Mouse (Mus musculus) ES-E14 (cell line): ENCODE results near the gene Nudt7. TPM values are rescaled to one million over a fixed set of nuclear protein-coding genes. Genes with fewer than 3 reads are reported as not detected.

Experiments used
- DNase-seq: peaks from one replicate; pipeline ENCODE4 v3.0.0-alpha.2; 2013; ENCODE audit warnings: low read depth, low spot score
- H3K27ac ChIP-seq: 2 replicates; pipeline ENCODE4 v1.5.1; 2012; ENCODE audit warnings: low read depth, mild to moderate bottlenecking, low read length, moderate library complexity, mixed read lengths; ENCODE audit not compliant: poor library complexity, insufficient read depth, severe bottlenecking
- H3K36me3 ChIP-seq: 2 replicates; pipeline ENCODE4 v1.6.1; 2012; ENCODE audit warnings: mild to moderate bottlenecking, low read length, moderate library complexity, mixed read lengths; ENCODE audit not compliant: control insufficient read depth, poor library complexity, insufficient read depth, severe bottlenecking
- H3K4me1 ChIP-seq, 2 experiments: fragments of 150-350 bp in 1 of 2; sonication (generic) in 1 of 2; 2 replicates each; pipeline ENCODE4 v1.6.1; 2012; ENCODE audit warnings: low read length in 2 of 2, mild to moderate bottlenecking in 1 of 2, mixed read lengths in 1 of 2; ENCODE audit not compliant: control insufficient read depth in 2 of 2, insufficient read depth in 2 of 2, poor library complexity in 1 of 2
- H3K4me3 ChIP-seq, 2 experiments: fragments of 150-350 bp in 1 of 2; sonication (generic) in 1 of 2; 2 replicates each; pipeline ENCODE4 v1.5.1; 2012; ENCODE audit warnings: low read length in 2 of 2, low read depth in 1 of 2, mild to moderate bottlenecking in 1 of 2, mixed read lengths in 1 of 2; ENCODE audit not compliant: insufficient read depth in 1 of 2, poor library complexity in 1 of 2, severe bottlenecking in 1 of 2
- H3K9ac ChIP-seq: 2 replicates; pipeline ENCODE4 v1.6.1; 2012; ENCODE audit warnings: low read depth, mild to moderate bottlenecking, low read length, mixed read lengths; ENCODE audit not compliant: poor library complexity, insufficient read depth, severe bottlenecking
- H3K9me3 ChIP-seq: fragments of 150-350 bp; sonication (generic); 2 replicates; pipeline ENCODE4 v1.6.1; 2012; ENCODE audit warnings: low read depth, mild to moderate bottlenecking, low read length; ENCODE audit not compliant: control insufficient read depth, insufficient read depth
- CHD2 ChIP-seq: IDR thresholded peaks from 2 replicates; pipeline ENCODE4 v1.6.1; 2014; ENCODE audit warnings: mild to moderate bottlenecking, low read depth, low read length, inconsistent platforms
- HCFC1 ChIP-seq: IDR thresholded peaks from 2 replicates; pipeline ENCODE4 v1.6.1; 2012; ENCODE audit warnings: low read length, inconsistent platforms, borderline replicate concordance; ENCODE audit not compliant: insufficient read depth
- MAFK ChIP-seq: IDR thresholded peaks from 2 replicates; pipeline ENCODE4 v1.6.1; 2014; ENCODE audit warnings: mild to moderate bottlenecking, low read depth, low read length, inconsistent platforms; ENCODE audit not compliant: insufficient read depth
- ZC3H11A ChIP-seq: IDR thresholded peaks from 2 replicates; pipeline ENCODE4 v1.6.1; 2012; ENCODE audit warnings: low read depth, mild to moderate bottlenecking, inconsistent platforms, low read length, borderline replicate concordance
- ZNF384 ChIP-seq: IDR thresholded peaks from 2 replicates; pipeline ENCODE4 v1.6.1; 2012; ENCODE audit warnings: low read depth, low read length, inconsistent platforms
- in situ Hi-C, 2 experiments: fragments of 600-800 bp; cut with MboI; formaldehyde crosslinking; loops; one replicate each; pipeline ENCODE4 v1.15.1; 2025; ENCODE audit warnings: low sequenced_read_pairs in 2 of 2, inconsistent platforms in 1 of 2; ENCODE audit not compliant: unreplicated experiment in 2 of 2
- total RNA-seq: library from RNA; depleted of rRNA; stranded (reverse); fragments of 300-350 nt; gene quantifications from 2 replicates; pipeline ENCODE4 v1.2.3, GENCODE M21; 2012; rRNA removed

Nudt7 gene
- 1.0 and 1.8 TPM in 2 replicates for total RNA-seq

DNA sequence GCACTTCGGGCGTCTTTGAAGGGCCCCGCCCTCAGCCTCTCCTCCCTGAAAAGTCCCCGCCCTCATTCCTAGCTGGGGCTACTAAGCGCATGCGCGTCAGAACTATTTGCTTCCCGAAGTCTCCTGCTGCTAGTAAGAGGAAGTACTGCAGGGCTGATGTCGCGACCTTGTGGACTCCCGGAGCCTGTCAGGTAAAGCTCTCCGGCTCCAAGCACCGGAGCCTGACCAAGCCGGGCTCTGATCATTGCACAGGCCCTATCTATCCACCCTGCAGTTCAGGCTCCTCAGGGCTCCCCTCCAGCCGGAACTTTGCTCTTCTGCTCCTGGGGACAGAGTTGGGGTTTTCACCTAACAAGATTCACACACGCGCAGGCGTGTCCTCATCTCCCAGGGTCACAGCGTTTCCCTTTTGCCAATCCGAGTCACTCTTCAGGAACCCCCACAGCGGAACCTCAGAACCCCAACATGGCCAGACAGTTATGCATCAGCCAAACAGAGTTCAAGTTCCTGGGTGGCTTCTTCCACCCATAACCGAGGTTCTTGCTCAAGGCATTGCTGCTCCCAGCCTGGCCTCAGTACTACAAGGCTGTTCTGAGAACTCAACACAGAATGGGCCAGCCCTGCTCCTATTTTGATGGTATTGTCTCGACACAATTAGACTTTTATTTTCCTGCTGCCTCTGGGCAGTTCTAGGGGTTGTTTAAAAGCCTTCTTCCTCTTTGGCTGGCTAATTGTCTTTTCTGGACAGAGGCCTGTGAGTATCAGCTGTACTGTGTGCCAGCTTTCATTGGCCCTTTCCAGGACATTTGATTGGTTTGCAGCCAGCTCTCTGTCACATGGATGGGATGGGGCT is at the start of gene Nudt7:
Gene Nudt7, plus strand, starts transcription at position 48 of the 853 bp plus-strand sequence.
- DNase-seq, result peak; percentile 95
- Histone ChIP-seq H3K4me1 (peaks cover 0 to 6% of the 10 kb centered on the region in 2 experiments; a peak in 2 of 4 replicates), H3K36me3 (no peaks in the 10 kb centered on the region), H3K4me3 (peak within 1 kb of the TSS; percentile 45 to 70; a peak in 3 of 4 replicates), H3K9me3 (no peaks in the 10 kb centered on the region), H3K9ac (peak within 1 kb of the TSS; percentile 30), H3K27ac (no peak within 1 kb of the TSS)
- in situ Hi-C loops, result no loop called here
- TF ChIP-seq ZC3H11A, result no peak
- no peak for TF ChIP-seq HCFC1
- no peak for TF ChIP-seq CHD2

DNA sequence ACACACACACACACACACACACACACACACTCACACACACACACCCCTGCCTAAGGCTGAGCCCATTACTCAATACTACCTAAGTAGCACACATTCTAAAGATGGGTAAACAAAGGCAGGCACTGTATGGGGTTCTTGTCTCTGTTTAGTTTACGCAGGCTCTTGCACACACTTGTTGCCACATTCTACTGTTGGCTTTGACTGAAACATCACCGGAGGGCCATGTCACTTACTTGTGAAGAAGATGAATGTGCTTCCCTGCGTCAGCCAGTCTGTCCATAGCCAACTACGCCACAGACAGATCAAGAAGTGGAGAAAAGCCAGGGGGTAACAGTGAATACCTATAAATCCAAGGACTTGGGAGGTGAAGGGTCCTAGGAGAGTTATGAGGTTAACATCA is 45.4 kb upstream of the Nudt7 start:
- in situ Hi-C loops, result no loop called here
- no peak overlapping the region for H3K9ac ChIP-seq
- no peaks in the 10 kb centered on the region for H3K9me3 ChIP-seq
- TF ChIP-seq CHD2, result no peak
- TF ChIP-seq MAFK, result no peak
- TF ChIP-seq HCFC1, result no peak
- no peak for TF ChIP-seq ZNF384
- no peak for TF ChIP-seq ZC3H11A
- no peak overlapping the region for H3K4me3 ChIP-seq
- no peak overlapping the region for H3K27ac ChIP-seq
- no peak for DNase-seq
- H3K4me1 ChIP-seq, result no peaks in the 10 kb centered on the region
- no peaks in the 10 kb centered on the region for H3K36me3 ChIP-seq

DNA sequence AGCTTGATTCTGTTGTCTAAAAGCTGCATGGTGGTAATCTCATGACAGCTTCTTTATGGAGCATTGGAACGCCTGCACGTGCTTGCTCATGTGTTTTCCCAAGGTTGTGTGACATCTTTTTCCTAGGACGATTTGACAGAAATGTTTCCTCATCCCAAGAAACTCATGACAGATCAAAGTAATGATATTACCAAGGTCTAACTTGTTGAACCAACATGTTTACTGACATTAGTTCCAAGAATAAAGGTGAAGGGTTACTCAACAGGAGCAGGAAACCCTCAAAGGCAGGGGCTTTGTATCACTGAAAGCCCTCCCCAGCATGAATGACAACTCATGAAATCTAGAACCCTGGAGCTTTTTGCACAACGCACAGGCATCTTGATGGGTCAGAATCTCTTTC is 42.6 kb upstream of the Nudt7 start:
- DNase-seq, result no peak
- no peak overlapping the region for H3K27ac ChIP-seq
- no peak overlapping the region for H3K4me3 ChIP-seq
- in situ Hi-C loops, result no loop called here
- TF ChIP-seq CHD2, result no peak
- no peaks in the 10 kb centered on the region for H3K4me1 ChIP-seq
- no peaks in the 10 kb centered on the region for H3K36me3 ChIP-seq
- no peaks in the 10 kb centered on the region for H3K9me3 ChIP-seq
- H3K9ac ChIP-seq, result no peak overlapping the region

DNA sequence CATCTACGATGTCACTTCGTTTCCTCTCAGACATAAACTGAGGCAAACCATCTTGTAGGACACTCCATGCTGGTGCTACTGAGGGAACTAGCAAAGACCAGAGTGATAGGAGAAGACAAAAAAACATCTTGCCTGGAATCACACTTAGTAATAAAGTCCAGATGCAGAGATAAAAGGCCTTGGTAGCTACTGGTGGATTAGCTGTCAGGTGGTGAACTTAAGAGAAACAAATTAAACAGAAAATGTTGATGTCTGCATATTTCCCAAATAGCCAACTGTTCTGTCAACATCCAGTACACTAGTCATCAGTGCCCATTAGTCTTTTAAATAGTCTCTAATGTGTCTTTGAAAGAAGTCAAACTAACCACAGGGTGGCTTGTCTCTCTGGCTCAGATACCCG is 40.0 kb upstream of the Nudt7 start:
- TF ChIP-seq CHD2 (no peak), ZNF384 (no peak), MAFK (no peak), ZC3H11A (no peak)
- H3K9ac ChIP-seq, result no peak overlapping the region
- no peak for DNase-seq
- H3K9me3 ChIP-seq, result no peaks in the 10 kb centered on the region
- H3K4me3 ChIP-seq, result no peak overlapping the region
- in situ Hi-C loops, result no loop called here
- H3K4me1 ChIP-seq, result no peaks in the 10 kb centered on the region
- H3K36me3 ChIP-seq, result no peaks in the 10 kb centered on the region
- H3K27ac ChIP-seq, result no peak overlapping the region

DNA sequence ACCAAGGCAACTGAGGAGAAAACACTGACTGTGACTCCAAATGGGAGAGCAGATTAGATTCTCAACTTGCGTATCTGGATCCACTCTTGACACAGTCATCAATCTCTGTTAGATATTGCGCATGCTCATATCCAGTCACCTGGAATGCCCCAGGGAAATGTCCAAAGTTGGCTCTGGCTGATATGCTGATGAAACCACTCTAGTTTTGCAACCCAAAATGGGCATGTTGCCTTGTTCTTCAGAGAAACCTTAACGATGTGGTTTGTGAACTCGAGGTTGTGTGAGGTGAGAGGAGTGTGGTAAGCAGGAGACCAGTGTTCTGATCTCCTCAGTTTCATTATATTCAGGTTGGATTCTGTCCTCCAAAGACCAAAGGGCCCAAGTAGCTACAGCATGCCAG is 38.8 kb upstream of the Nudt7 start:
- Histone ChIP-seq H3K9ac (no peak overlapping the region), H3K4me1 (no peaks in the 10 kb centered on the region), H3K4me3 (no peak overlapping the region), H3K9me3 (no peaks in the 10 kb centered on the region), H3K27ac (no peak overlapping the region), H3K36me3 (no peaks in the 10 kb centered on the region)
- in situ Hi-C loops, result no loop called here
- TF ChIP-seq HCFC1 (no peak), ZC3H11A (no peak), ZNF384 (no peak), MAFK (no peak), CHD2 (no peak)
- no peak for DNase-seq
